Mouse (Mus musculus): ENCODE results near the gene 4930512M02Rik. TPM values are rescaled to one million over a fixed set of nuclear protein-coding genes. Genes with fewer than 3 reads are reported as not detected.
"Not testable (repeated sequence)": the region's sequence is repeated elsewhere in the genome, so short reads cannot be mapped to it uniquely, and the experiment has no call there.

The 4930512M02Rik gene
- not detected in 2 replicates for polyA plus RNA-seq (2016; fragmentation: Nextera tagmentation; extraction: Ambion mirVana)

DNA sequence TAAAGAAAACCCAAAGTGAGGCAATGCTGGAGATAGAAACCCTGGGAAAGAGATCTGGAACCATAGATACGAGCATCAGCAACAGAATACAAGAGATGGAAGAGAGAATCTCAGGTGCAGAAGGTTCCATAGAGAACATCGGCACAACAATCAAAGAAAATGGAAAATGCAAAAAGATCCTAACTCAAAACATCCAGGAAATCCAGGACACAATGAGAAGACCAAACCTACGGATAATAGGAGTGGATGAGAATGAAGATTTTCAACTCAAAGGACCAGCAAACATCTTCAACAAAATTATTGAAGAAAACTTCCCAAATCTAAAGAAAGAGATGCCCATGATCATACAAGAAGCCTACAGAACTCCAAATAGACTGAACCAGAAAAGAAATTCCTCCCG, at the start of gene 4930512M02Rik:
TSS of gene 4930512M02Rik (minus strand) at position 101 of the 400 bp plus-strand sequence.
- not testable (repeated sequence) for H3K4me2 ChIP-seq; H3K36me3 ChIP-seq; H3K27me3 ChIP-seq (replicated peaks); H3K4me3 ChIP-seq; ATAC-seq; H3K9ac ChIP-seq; H3K27ac ChIP-seq; H3K9me3 ChIP-seq (replicated peaks); H3K4me1 ChIP-seq
- WGBS (ENCODE audit: insufficient replicate concordance): 74% methylated on average over 3 of the region's 4 CpGs

DNA sequence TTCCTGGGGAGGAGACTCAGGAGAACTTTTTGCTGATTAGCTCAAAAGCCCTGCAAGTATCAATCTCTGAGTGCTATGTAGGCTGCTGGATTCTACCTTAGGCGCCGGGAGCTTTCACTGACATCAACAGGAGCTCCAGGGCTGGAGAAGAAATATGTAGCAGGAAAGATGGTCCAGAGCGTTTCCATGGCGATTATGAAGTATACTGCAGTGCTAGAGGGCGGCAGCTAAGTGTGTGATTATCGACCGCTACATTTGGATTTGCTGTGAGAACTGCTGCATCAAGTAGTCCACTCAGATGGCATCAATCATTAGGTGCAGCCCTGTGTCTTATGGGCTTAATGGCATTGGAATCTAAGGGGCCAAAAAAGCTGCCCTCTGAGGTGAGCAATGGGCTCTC, 49.5 kb upstream of the 4930512M02Rik start:
- no peak overlapping the region for H3K4me3 ChIP-seq
- H3K9me3 ChIP-seq (replicated peaks): no peaks in the 10 kb centered on the region
- no peak overlapping the region for H3K9ac ChIP-seq
- no peak overlapping the region for H3K27ac ChIP-seq
- ATAC-seq: no peak
- H3K4me1 ChIP-seq: peaks cover 18% of the 10 kb centered on the region
- WGBS (ENCODE audit: insufficient replicate concordance): 87% methylated on average over 7 of the region's 7 CpGs
- H3K27me3 ChIP-seq (replicated peaks): no peaks in the 10 kb centered on the region
- H3K4me2 ChIP-seq: no peak overlapping the region
- no peaks in the 10 kb centered on the region for H3K36me3 ChIP-seq

DNA sequence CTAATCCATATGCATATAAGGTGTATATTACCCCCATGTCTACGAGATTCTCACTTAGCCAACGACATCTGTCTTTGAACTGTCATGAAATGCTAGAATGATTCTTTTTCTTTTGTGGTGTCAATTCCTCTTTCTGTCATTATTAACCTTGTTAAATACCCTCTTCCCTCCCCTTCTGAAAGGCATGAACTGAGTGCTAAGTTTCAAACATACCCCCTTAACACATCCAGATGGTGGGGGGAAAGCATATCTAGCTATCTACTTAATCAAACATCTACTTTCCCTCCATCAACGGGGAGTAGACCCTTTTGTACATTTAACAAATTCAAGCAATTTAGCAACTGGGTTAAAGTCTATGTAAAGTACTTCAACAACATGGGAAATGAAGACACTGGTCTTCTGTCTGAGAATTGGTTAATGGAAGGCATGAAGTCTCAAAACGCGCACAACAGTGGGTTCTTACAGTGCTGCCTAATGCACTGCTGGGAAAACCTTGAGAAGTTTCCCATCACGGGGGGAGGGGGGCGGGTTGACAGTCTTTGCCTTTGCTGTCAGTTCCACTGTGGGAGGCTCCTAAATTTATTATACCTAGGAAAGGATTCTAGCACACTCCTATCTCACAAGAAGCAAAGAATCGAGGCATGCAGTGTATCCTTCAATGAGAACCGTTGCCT, 48.6 kb upstream of the 4930512M02Rik start:
- H3K9ac ChIP-seq: no peak overlapping the region
- no peak overlapping the region for H3K27ac ChIP-seq
- H3K4me3 ChIP-seq: no peak overlapping the region
- no peak overlapping the region for H3K4me2 ChIP-seq
- no peaks in the 10 kb centered on the region for H3K27me3 ChIP-seq (replicated peaks)
- no peaks in the 10 kb centered on the region for H3K36me3 ChIP-seq
- WGBS (ENCODE audit: insufficient replicate concordance): 70% methylated on average over 9 of the region's 9 CpGs
- H3K4me1 ChIP-seq: peaks cover 18% of the 10 kb centered on the region
- H3K9me3 ChIP-seq (replicated peaks): no peaks in the 10 kb centered on the region
- ATAC-seq: no peak

DNA sequence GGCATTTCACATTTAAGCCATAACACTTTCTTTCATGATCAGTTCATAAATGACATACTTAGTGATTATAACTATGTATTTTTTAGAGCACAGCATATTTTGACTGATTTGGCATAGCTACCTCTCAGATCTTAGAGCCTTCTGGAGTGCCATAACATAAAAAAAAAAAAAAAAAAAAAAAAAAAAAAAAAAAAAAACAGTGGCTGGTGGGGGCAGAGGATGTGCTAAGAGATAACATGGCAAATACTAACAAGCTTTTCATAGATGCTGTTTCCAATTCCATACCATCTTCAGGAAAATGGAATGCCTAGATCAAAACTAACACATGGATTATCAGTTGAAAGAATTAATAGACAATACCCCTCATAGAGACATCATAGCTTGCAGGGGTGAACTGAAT, 47.4 kb upstream of the 4930512M02Rik start:
- Histone ChIP-seq H3K27ac (no peak overlapping the region), H3K4me2 (no peak overlapping the region), H3K27me3 (replicated peaks) (no peaks in the 10 kb centered on the region), H3K36me3 (no peaks in the 10 kb centered on the region), H3K4me1 (peaks cover 17% of the 10 kb centered on the region), H3K9ac (no peak overlapping the region), H3K4me3 (no peak overlapping the region), H3K9me3 (replicated peaks) (no peaks in the 10 kb centered on the region)
- no peak for ATAC-seq

DNA sequence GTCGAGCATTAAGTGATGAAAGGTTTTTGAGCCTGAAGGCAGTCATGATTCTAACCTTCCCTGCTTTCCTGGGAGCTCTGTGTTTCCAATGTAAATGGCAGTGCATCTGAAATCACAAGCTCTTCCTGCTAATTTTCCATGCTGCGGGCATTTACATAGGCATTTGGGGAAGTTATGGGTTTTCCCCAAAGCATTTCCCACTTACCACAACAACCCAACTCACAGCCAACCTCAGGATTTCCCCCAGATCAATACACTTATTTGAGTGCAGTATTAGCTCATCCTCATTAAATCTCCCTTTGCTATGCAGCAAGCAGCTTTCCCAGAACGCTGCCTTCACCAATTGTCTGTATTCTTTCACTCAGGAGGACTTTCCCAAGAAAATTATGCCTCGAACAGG, 45.3 kb upstream of the 4930512M02Rik start:
- ATAC-seq: no peak
- no peaks in the 10 kb centered on the region for H3K27me3 ChIP-seq (replicated peaks)
- 62% methylated on average over 4 of the region's 4 CpGs for WGBS (ENCODE audit: insufficient replicate concordance)
- no peaks in the 10 kb centered on the region for H3K4me1 ChIP-seq
- H3K9me3 ChIP-seq (replicated peaks): no peaks in the 10 kb centered on the region
- no peak overlapping the region for H3K4me3 ChIP-seq
- no peaks in the 10 kb centered on the region for H3K36me3 ChIP-seq
- no peak overlapping the region for H3K27ac ChIP-seq
- no peak overlapping the region for H3K9ac ChIP-seq
- H3K4me2 ChIP-seq: no peak overlapping the region

DNA sequence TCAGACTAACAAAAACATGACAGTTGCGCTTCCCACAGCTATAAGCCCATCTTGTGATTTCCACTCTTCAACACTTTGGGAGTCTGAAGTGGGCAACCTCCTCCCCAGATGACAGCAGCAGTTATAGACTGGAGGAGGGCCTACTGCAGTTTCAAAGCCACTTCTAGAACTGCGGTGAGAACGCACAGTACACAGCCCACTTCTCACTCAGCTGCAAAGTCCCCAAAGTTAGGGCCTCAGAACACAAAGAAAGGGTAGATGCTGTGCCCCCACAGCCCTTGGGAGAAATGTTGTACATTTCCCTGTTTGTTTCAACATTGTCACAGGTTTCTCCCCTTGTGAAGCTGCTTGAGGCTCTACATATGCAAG, 40.3 kb upstream of the 4930512M02Rik start:
- ATAC-seq: no peak
- Histone ChIP-seq H3K27me3 (replicated peaks) (no peaks in the 10 kb centered on the region), H3K4me3 (no peak overlapping the region), H3K9ac (no peak overlapping the region), H3K36me3 (no peaks in the 10 kb centered on the region), H3K27ac (peak overlapping the region; percentile 33; the same call in 1 of the 2 replicates), H3K4me1 (no peaks in the 10 kb centered on the region), H3K9me3 (replicated peaks) (no peaks in the 10 kb centered on the region), H3K4me2 (no peak overlapping the region)
- WGBS (ENCODE audit: insufficient replicate concordance): 56% methylated on average over 3 of the region's 3 CpGs

DNA sequence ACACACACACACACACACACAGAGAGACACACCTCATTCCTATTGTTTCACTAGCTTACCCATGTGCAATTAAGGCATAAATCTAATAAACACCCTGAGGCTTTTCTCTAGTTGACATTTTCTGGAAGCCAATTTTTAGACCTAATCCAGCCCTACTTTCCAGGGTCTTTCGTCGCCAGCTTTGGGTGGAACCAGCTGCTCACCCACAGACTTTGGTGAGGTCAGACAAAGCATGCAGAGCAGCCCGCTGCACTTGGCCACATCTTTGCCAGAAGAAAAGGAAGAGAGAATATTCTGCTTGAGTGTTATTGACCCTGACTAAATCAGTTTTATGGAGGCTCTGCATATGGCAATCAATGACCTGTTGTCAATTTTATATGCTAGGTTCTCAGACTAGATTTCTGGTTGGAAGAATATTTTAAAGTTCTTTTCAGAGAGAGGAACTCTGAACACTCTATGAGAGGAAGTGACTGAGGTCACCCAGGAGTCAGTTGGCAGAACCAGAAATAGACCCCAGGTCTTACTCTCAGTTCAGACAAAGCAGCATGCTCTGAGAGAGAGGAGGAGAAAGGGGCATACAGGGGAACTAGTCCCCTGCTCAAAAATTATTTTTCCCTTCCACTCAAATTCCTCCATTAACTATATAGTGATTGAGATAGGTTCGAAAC, 39.8 kb upstream of the 4930512M02Rik start:
- no peak overlapping the region for H3K4me2 ChIP-seq
- H3K9me3 ChIP-seq (replicated peaks): no peaks in the 10 kb centered on the region
- H3K27me3 ChIP-seq (replicated peaks): no peaks in the 10 kb centered on the region
- no peaks in the 10 kb centered on the region for H3K4me1 ChIP-seq
- 60% methylated on average over 4 of the region's 4 CpGs for WGBS (ENCODE audit: insufficient replicate concordance)
- H3K27ac ChIP-seq: peak overlapping the region; percentile 33; the same call in 1 of the 2 replicates
- ATAC-seq: no peak
- H3K4me3 ChIP-seq: no peak overlapping the region
- no peak overlapping the region for H3K9ac ChIP-seq
- H3K36me3 ChIP-seq: no peaks in the 10 kb centered on the region

DNA sequence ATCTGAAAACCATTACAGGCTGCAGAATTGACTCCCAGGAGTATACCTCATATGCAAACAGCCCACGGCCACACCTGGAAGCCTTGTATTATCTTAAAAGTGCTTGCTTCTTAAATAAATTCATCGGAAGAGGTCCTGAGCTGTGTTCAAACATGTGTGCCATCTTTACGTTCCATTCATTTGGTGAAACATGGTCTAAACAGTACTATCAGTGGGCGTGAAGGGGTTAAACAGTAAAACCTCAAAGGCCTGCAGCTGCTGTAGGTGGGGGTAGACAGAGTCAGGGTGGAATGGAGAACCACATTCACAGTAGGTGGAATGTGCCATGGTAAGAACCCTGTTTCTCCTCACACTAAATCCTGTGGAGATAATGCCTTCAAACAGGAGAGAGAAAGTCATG, 33.0 kb upstream of the 4930512M02Rik start:
- H3K36me3 ChIP-seq: no peaks in the 10 kb centered on the region
- no peaks in the 10 kb centered on the region for H3K27me3 ChIP-seq (replicated peaks)
- H3K9ac ChIP-seq: no peak overlapping the region
- no peak overlapping the region for H3K27ac ChIP-seq
- peaks cover 32% of the 10 kb centered on the region for H3K4me1 ChIP-seq
- H3K4me3 ChIP-seq: no peak overlapping the region
- no peak overlapping the region for H3K4me2 ChIP-seq
- H3K9me3 ChIP-seq (replicated peaks): no peaks in the 10 kb centered on the region
- 69% methylated on average over 4 of the region's 4 CpGs for WGBS (ENCODE audit: insufficient replicate concordance)
- ATAC-seq: no peak

DNA sequence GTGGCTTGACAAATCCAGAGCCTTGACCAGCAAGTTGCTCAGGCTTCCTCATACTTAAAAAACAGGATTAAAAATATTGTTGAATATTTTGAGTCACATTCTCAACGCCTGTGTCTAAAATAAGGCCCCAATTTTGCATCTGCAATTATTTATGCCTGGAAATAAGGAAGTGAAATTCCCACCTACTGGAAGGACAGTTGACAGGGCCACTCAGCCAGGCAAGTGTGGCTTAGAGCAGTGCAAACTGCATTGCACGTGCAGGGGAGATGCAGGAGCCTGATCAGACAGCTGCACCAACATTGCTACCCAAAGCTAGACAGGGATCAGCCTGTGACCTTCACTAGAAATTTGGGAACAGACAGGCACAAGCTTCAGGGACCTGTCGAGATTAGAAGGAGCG, 31.2 kb upstream of the 4930512M02Rik start:
- H3K36me3 ChIP-seq: no peaks in the 10 kb centered on the region
- ATAC-seq: no peak
- no peaks in the 10 kb centered on the region for H3K9me3 ChIP-seq (replicated peaks)
- no peak overlapping the region for H3K4me3 ChIP-seq
- no peak overlapping the region for H3K27ac ChIP-seq
- peaks cover 32% of the 10 kb centered on the region for H3K4me1 ChIP-seq
- 52% methylated on average over 4 of the region's 4 CpGs for WGBS (ENCODE audit: insufficient replicate concordance)
- no peaks in the 10 kb centered on the region for H3K27me3 ChIP-seq (replicated peaks)
- H3K9ac ChIP-seq: no peak overlapping the region
- H3K4me2 ChIP-seq: no peak overlapping the region

DNA sequence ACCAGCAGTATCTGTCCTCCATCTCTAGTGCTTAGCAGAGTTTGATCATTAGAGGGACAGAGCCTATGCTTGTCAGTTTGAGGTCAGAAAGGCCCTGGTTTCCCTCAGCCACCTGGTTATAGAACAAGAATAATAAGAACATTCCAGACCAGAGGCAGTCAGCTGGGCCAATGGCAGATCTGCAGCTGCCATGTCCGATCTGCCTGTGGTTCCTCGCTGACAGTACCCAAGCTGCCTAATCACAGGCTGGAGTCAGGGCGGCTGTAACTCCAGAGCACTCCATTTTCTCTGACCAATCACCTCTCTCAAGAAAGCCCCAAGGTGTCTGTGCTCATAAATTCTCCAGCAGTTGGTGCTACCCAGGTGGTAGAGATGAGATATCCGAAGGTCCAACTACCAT, 30.0 kb upstream of the 4930512M02Rik start:
- Histone ChIP-seq H3K4me2 (peak overlapping the region; percentile 46; the same call in 1 of the 2 replicates), H3K9ac (0 out of 2 replicates have a peak overlapping the region, but pooled peaks have one; percentile 29), H3K9me3 (replicated peaks) (no peaks in the 10 kb centered on the region), H3K27me3 (replicated peaks) (no peaks in the 10 kb centered on the region), H3K4me3 (no peak overlapping the region), H3K4me1 (peaks cover 32% of the 10 kb centered on the region), H3K27ac (peak overlapping the region; percentile 57), H3K36me3 (no peaks in the 10 kb centered on the region)
- peak; percentile 38 for ATAC-seq
- 46% methylated on average over 4 of the region's 4 CpGs for WGBS (ENCODE audit: insufficient replicate concordance)

DNA sequence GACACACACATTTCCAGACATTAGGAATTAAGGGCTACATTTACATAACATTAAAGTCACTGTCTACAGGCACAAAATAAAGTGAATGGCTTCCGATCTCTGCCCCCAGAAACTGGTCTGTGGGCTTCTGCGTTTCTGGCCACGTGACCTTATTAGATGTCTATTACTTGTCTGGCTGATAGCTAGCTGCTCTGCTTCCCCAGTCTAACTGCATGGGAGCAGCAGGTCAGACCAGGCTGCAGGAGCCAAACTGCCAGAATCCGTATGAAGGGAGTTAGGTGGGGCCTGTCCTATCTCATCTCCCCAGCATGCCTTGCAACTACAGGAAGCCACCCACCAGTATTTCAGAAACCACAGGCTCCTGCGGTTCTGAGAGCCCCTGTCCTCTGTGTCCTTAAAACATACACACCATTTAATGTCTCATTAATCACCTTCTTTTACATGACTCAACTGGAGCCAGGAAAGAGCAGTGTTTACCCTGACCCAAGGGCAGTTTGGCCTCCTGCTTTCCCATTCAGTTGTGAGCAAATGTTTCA, 29.4 kb upstream of the 4930512M02Rik start:
- peak; percentile 93 for ATAC-seq
- H3K4me1 ChIP-seq: peaks cover 32% of the 10 kb centered on the region
- 14% methylated on average over 5 of the region's 5 CpGs for WGBS (ENCODE audit: insufficient replicate concordance)
- H3K36me3 ChIP-seq: no peaks in the 10 kb centered on the region
- peak overlapping the region; percentile 46 for H3K4me2 ChIP-seq
- peak overlapping the region; percentile 57 for H3K27ac ChIP-seq
- no peak overlapping the region for H3K4me3 ChIP-seq
- no peaks in the 10 kb centered on the region for H3K9me3 ChIP-seq (replicated peaks)
- H3K27me3 ChIP-seq (replicated peaks): no peaks in the 10 kb centered on the region
- H3K9ac ChIP-seq: peak overlapping the region; percentile 35; the same call in 1 of the 2 replicates

DNA sequence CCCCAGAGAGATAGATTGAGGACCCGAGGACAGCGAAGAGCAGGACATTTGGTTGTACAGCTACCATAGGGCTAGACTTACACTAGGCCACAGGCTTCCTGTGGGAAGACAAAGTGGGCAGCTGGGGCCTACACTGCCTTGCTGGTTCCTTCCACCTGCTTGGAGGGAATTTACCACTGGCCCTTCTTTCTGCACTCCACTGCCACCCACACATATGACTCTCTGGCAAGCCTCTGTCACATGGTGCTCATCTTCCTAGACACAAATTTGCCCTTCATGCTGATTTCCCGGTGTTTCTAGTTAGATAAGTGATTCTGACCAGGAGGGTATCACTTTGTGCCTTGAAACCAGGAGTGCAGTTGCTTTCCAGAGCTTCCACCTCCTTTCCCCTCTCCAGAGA, 28.8 kb upstream of the 4930512M02Rik start:
- peak overlapping the region; percentile 35; the same call in 1 of the 2 replicates for H3K9ac ChIP-seq
- peak overlapping the region; percentile 46 for H3K4me2 ChIP-seq
- H3K4me1 ChIP-seq: peaks cover 32% of the 10 kb centered on the region
- peak overlapping the region; percentile 57 for H3K27ac ChIP-seq
- H3K9me3 ChIP-seq (replicated peaks): no peaks in the 10 kb centered on the region
- H3K4me3 ChIP-seq: no peak overlapping the region
- H3K36me3 ChIP-seq: no peaks in the 10 kb centered on the region
- WGBS (ENCODE audit: insufficient replicate concordance): 36% methylated on average over 3 of the region's 3 CpGs
- peak; percentile 31; the same call in 1 of the 2 replicates for ATAC-seq
- no peaks in the 10 kb centered on the region for H3K27me3 ChIP-seq (replicated peaks)
